Mouse (Mus musculus) left cerebral cortex, adult 6 months (tissue): Measurements from ENCODE around the gene Prmt2. TPM values are rescaled to one million over a fixed set of nuclear protein-coding genes. Genes with fewer than 3 reads are reported as not detected.

Experiments used
- long read RNA-seq, 2 experiments: library from polyadenylated mRNA; unstranded; transcript quantifications; one replicate each; pipeline ENCODE4 v2.0.0; 2019 to 2020
- polyA plus RNA-seq: library from polyadenylated mRNA; unstranded; fragments of <200 nt; fragmentation: Nextera tagmentation; gene quantifications from 2 replicates; pipeline ENCODE4 v1.2.3, GENCODE M21; 2021

Gene Prmt2
- polyA plus RNA-seq = 61.9 and 87.9 TPM in 2 replicates
- long read RNA-seq, experiment 1, transcript Prmt2-202 (11 exons, 2,052 nt) = minor isoform, 127 of 787 reads
- long read RNA-seq, experiment 1, transcript Prmt2-201 (11 exons, 2,016 nt) = major isoform, 517 of 787 reads
- long read RNA-seq, experiment 1, transcript Prmt2-203 (11 exons, 2,100 nt) = minor isoform, 5 of 787 reads
- long read RNA-seq, experiment 1, partial matches to known transcripts = 56 of 787 reads
- long read RNA-seq, experiment 1, other reads (novel, unspliced or antisense) = 80 of 787 reads
- long read RNA-seq, experiment 2, transcript Prmt2-201 (11 exons, 2,016 nt) = major isoform, 82 of 145 reads
- long read RNA-seq, experiment 2, transcript Prmt2-202 (11 exons, 2,052 nt) = minor isoform, 23 of 145 reads
- long read RNA-seq, experiment 2, partial matches to known transcripts = 19 of 145 reads
- long read RNA-seq, experiment 2, other reads (novel, unspliced or antisense) = 19 of 145 reads

GRCm38 (mm10) chr10:76237341-76238225, at the start of gene Prmt2:
TSS of gene Prmt2 (minus strand) at chr10:76237865.

GRCm38 (mm10) chr10:76253536-76253935, 15.9 kb upstream of the Prmt2 start, which contains the start of gene S100b:
TSS of gene S100b (plus strand) at chr10:76253853.

Other genes starting within 250 kb of the Prmt2 start
- gene Zfp280b, start 205.2 kb downstream of the Prmt2 start, polyA plus RNA-seq = 3.8 and 5.1 TPM in 2 replicates
- gene Slc5a4b, start 126.9 kb downstream of the Prmt2 start, polyA plus RNA-seq = not detected in 2 replicates
- not detected in 2 replicates for gene Slc5a4a, start 90.4 kb downstream of the Prmt2 start, polyA plus RNA-seq
- gene S100b, start 16.0 kb upstream of the Prmt2 start, polyA plus RNA-seq = 138 and 155 TPM in 2 replicates
- gene Dip2a, start 107.4 kb upstream of the Prmt2 start, polyA plus RNA-seq = 17.1 and 35.3 TPM in 2 replicates
- not detected in 2 replicates for gene AC141477.1, start 202.6 kb upstream of the Prmt2 start, polyA plus RNA-seq
- gene Pcnt, start 204.9 kb upstream of the Prmt2 start, polyA plus RNA-seq = 6.5 and 9.8 TPM in 2 replicates
- gene 2610028H24Rik, start 211.2 kb upstream of the Prmt2 start, polyA plus RNA-seq = not detected in 2 replicates
- 34.4 and 39.8 TPM in 2 replicates for gene Mcm3ap, start 231.1 kb upstream of the Prmt2 start, polyA plus RNA-seq
- gene Ybey, start 231.2 kb upstream of the Prmt2 start, polyA plus RNA-seq = 3.4 and 3.9 TPM in 2 replicates